Mouse (Mus musculus) limb, embryonic 15.5 days (tissue): ENCODE results near the gene Trub2. TPM values are rescaled to one million over a fixed set of nuclear protein-coding genes. Genes with fewer than 3 reads are reported as not detected.

Source experiments
- ATAC-seq: fragments of 200-750 bp; cut with Nextera tagmentation; 2 replicates; pipeline ENCODE4 v1.8.0; 2017; ENCODE audit warnings: low read depth, moderate TSS enrichment; ENCODE audit not compliant: insufficient number of reproducible peaks, low FRiP score, low TSS enrichment
- H3K27ac ChIP-seq: fragments of 300-500 bp; sonication (generic); 2 replicates; pipeline ENCODE4 v1.5.1; 2015; ENCODE audit warnings: moderate library complexity, mild to moderate bottlenecking, inconsistent platforms
- H3K27me3 ChIP-seq: fragments of 300-500 bp; sonication (generic); 2 replicates; pipeline ENCODE4 v1.6.1; 2015; ENCODE audit warnings: inconsistent platforms
- H3K36me3 ChIP-seq: fragments of 300-500 bp; sonication (generic); 2 replicates; pipeline ENCODE4 v1.6.1; 2015; ENCODE audit warnings: inconsistent platforms
- H3K4me1 ChIP-seq: fragments of 300-500 bp; sonication (generic); 2 replicates; pipeline ENCODE4 v1.6.1; 2015; ENCODE audit warnings: inconsistent platforms
- H3K4me2 ChIP-seq: fragments of 300-500 bp; sonication (generic); 2 replicates; pipeline ENCODE4 v1.6.1; 2015; ENCODE audit warnings: mild to moderate bottlenecking, inconsistent platforms
- H3K4me3 ChIP-seq: fragments of 300-500 bp; sonication (generic); 2 replicates; pipeline ENCODE4 v1.5.1; 2015; ENCODE audit warnings: mild to moderate bottlenecking, inconsistent platforms
- H3K9ac ChIP-seq: fragments of 300-500 bp; sonication (generic); 2 replicates; pipeline ENCODE4 v1.6.1; 2015; ENCODE audit warnings: inconsistent platforms
- H3K9me3 ChIP-seq: fragments of 300-500 bp; sonication (generic); 2 replicates; pipeline ENCODE4 v1.6.1; 2016; ENCODE audit warnings: inconsistent platforms
- WGBS: fragments of 180-500 bp; shearing (Covaris S2); methylation state at CpG from one replicate; pipeline ENCODE4 v1.1.7; 2015; 5-methylcytosine and 5-hydroxymethylcytosine counted together
- polyA plus RNA-seq: library from polyadenylated mRNA; unstranded; fragments of >200 nt; fragmentation: Nextera tagmentation; extraction: Ambion mirVana; gene quantifications from 2 replicates; pipeline ENCODE4 v1.2.1, GENCODE M21; 2015

Gene Trub2
- polyA plus RNA-seq, 1 experiment from 2014 or later: 33.9 TPM

DNA sequence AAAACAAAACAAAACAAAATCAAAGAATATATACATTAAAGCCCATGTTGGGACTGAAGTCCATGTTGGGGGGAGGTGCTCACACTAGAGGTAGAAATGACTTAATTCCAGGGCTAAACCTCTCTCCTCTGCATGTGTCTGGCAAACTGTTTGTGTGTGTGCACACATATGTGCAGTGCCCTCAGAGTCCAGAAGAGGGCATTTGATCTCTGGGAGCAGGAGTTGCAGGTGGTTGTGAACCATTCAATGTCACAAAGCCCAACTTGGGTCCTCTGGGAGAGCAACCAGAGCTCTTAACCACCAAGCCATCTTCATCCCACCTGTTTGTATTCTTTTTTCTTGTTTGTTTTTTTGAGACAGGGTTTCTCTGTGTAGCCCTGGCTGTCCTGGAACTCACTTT lies 18.1 kb downstream of the Trub2 start:
- H3K27me3 ChIP-seq: no peaks in the 10 kb centered on the region
- ATAC-seq: no peak
- H3K36me3 ChIP-seq: peaks cover 17% of the 10 kb centered on the region
- H3K4me3 ChIP-seq: no peak overlapping the region
- H3K27ac ChIP-seq: no peak overlapping the region
- no peak overlapping the region for H3K9ac ChIP-seq
- H3K9me3 ChIP-seq: no peaks in the 10 kb centered on the region
- peaks cover 3% of the 10 kb centered on the region; the same call in 1 of the 2 replicates for H3K4me1 ChIP-seq
- H3K4me2 ChIP-seq: no peak overlapping the region

DNA sequence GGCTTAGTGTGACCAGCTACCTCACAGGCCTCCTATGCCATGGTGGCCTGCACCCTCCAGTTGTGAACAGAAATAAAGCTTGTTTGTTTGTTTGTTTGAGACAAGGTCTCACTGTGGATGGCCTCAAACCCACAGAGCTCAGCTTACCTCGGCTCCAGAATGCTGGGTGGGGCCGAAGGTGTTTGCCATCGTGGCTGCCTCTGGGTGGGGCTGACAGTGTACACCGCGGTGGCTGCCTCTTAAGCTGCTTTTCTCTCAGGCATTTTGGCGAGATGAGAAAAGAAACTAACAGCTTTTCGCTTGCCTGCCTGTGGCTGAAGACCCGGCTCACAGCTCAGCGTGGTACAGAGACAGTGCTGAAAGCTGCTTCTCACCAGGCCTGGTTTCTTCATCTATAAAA lies 19.4 kb downstream of the Trub2 start:
- H3K4me1 ChIP-seq: peaks cover 3% of the 10 kb centered on the region; the same call in 1 of the 2 replicates
- no peak overlapping the region for H3K9ac ChIP-seq
- no peak overlapping the region for H3K4me2 ChIP-seq
- H3K36me3 ChIP-seq: peaks cover 11% of the 10 kb centered on the region
- no peak overlapping the region for H3K27ac ChIP-seq
- no peaks in the 10 kb centered on the region for H3K27me3 ChIP-seq
- H3K4me3 ChIP-seq: no peak overlapping the region
- ATAC-seq: no peak
- 55% methylated on average over 9 of the region's 9 CpGs for WGBS
- no peaks in the 10 kb centered on the region for H3K9me3 ChIP-seq

DNA sequence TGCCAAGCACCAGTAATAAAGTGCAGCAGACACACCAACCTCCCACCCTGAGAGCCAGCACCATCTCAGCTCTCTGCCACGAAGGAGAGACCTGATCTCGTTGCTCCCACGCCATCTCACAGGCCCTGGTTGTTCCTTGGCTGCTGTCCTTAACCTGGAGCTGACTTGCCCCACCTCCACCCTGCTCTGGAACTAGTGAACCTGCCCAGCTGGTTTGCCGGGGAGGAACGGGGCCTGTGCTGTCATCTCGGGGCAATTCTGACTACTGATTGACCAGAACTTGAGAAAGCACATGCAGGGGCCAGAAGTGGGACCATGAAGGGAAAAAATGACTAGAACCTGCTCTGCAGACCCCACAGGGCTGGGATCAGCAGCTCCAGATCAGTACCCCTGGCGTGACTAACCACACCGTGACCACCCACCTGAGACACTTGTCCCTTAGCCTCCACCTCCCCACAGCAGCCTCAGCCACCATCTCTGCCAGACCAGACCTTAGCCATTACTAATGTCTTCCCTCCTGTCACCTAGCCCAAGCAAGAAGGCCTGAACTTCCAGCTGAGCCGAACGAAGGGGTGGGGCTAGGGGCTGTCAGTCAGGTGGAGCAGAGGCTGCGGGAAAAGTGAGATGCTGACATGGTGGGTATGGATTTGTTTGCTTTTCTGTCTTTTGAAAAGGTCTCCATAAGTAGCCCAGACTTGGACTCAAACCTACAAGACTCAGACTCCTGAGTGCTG lies 20.2 kb downstream of the Trub2 start:
- 57% methylated on average over 11 of the region's 11 CpGs for WGBS

DNA sequence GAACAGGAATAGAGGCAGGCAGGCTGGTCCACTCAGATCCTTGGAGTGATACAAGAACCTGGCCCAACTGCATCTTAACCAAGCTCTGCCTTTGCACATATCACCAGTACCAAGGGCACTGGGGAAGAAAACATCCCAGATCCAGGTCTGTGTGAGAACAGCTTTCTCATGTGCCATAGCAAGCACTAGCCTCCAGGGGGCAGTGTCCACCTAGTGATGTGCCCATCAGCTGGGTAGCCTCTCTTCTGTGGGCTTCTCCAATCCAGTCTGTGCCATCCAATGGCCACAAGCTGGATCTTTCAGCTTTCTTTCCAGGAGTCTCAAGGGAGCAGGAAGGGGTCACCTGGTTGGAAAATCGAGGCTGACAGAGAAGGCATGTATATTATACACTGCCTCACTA lies 23.5 kb downstream of the Trub2 start:
- H3K9me3 ChIP-seq: no peaks in the 10 kb centered on the region
- WGBS: 4% methylated on average over 1 of the region's 1 CpGs
- no peak overlapping the region for H3K27ac ChIP-seq
- H3K4me2 ChIP-seq: no peak overlapping the region
- H3K4me1 ChIP-seq: peaks cover 3% of the 10 kb centered on the region; the same call in 1 of the 2 replicates
- H3K4me3 ChIP-seq: no peak overlapping the region
- no peak overlapping the region for H3K9ac ChIP-seq
- H3K36me3 ChIP-seq: no peaks in the 10 kb centered on the region
- no peak for ATAC-seq
- H3K27me3 ChIP-seq: no peaks in the 10 kb centered on the region

More for the DNA sequence above, 20.2 kb downstream of the Trub2 start:
- peak overlapping the region; percentile 59; the same call in 1 of the 2 replicates for H3K27ac ChIP-seq
- H3K36me3 ChIP-seq: peaks cover 4% of the 10 kb centered on the region; the same call in 1 of the 2 replicates
- ATAC-seq: no peak
- peaks cover 3% of the 10 kb centered on the region; the same call in 1 of the 2 replicates for H3K4me1 ChIP-seq
- H3K4me2 ChIP-seq: no peak overlapping the region
- H3K9ac ChIP-seq: no peak overlapping the region
- no peak overlapping the region for H3K4me3 ChIP-seq
- no peaks in the 10 kb centered on the region for H3K9me3 ChIP-seq
- no peaks in the 10 kb centered on the region for H3K27me3 ChIP-seq

DNA sequence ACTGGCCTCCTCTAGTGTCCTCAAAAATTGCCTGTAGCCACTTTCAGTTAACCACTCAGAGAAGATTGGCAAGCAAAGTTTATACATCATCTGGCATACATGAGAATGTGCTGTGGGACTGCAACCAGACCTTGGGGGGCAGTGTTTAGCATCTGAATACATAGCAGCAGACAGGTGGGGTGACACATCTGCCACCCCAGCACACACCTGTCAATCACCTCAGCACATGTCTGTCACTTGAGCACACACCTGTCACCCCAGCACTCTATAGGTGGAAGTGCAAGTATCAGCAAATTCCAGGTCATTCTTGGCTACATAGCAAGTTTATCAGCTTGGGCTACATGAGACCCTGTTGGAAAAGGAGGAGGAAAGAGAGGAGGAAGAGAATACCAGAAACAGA lies 32.6 kb downstream of the Trub2 start:
- Histone ChIP-seq H3K4me2 (no peak overlapping the region), H3K36me3 (no peaks in the 10 kb centered on the region), H3K4me1 (peaks cover 10% of the 10 kb centered on the region; the same call in 1 of the 2 replicates), H3K27me3 (peaks cover 32% of the 10 kb centered on the region), H3K9me3 (no peaks in the 10 kb centered on the region), H3K9ac (no peak overlapping the region), H3K4me3 (no peak overlapping the region), H3K27ac (no peak overlapping the region)
- ATAC-seq: no peak

DNA sequence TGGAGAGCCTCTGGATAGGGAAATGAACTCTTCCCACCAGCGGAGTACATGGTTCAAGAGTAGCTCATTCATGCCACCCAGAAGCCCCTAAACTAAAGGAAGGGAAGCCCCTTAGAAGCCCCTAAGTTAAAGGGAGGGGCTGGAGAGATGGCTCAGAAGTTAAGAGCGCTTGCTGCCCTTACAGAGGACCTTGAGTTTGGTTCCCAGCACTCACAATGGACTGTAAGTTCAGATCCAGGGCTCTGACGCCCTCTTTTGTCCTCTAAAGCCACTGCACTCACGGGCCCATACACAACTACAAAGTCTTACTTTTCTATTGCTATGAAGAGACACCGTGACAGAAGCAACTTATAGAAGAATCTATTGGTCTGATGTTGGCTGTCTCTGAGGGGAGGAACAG lies 35.9 kb downstream of the Trub2 start:
- WGBS: 85% methylated on average over 5 of the region's 5 CpGs
- no peak overlapping the region for H3K9ac ChIP-seq
- no peak for ATAC-seq
- H3K4me2 ChIP-seq: no peak overlapping the region
- no peak overlapping the region for H3K27ac ChIP-seq
- no peaks in the 10 kb centered on the region for H3K9me3 ChIP-seq
- H3K27me3 ChIP-seq: peaks cover 57% of the 10 kb centered on the region
- H3K4me3 ChIP-seq: no peak overlapping the region
- no peaks in the 10 kb centered on the region for H3K36me3 ChIP-seq
- H3K4me1 ChIP-seq: peaks cover 13% of the 10 kb centered on the region

DNA sequence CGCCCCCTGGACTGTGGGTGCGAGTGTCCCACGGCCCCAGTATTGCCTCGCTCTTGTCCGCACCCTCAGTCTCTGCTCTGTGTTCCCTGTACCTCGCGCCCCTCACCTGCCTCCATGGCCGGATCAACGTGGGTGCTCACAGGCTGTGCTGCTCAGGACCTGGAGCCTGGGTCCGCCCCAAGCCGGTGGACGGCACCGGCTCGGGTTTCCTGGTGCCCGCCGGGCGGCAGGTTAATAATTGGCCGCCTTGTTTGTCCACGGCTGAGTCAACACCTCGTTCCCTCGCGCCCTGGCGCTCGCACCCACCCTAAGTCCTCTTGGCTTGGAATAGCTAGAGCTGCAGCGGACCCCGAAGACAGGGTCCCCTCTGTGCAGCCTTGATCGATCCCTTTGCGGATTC lies 36.8 kb downstream of the Trub2 start, which contains the start of gene Gm13420:
Gene Gm13420, minus strand, starts transcription at position 189 of the 400 bp plus-strand sequence.
- H3K4me2 ChIP-seq: peak within 1 kb of the TSS; percentile 6; the same call in 1 of the 2 replicates
- peaks cover 66% of the 10 kb centered on the region for H3K27me3 ChIP-seq
- WGBS: 5% methylated on average over 28 of the region's 28 CpGs
- no peak within 1 kb of the TSS for H3K9ac ChIP-seq
- H3K36me3 ChIP-seq: no peaks in the 10 kb centered on the region
- H3K4me3 ChIP-seq: no peak within 1 kb of the TSS
- no peak within 1 kb of the TSS for H3K27ac ChIP-seq
- H3K4me1 ChIP-seq: peaks cover 18% of the 10 kb centered on the region
- ATAC-seq: peak; percentile 38; the same call in 1 of the 2 replicates
- no peaks in the 10 kb centered on the region for H3K9me3 ChIP-seq

DNA sequence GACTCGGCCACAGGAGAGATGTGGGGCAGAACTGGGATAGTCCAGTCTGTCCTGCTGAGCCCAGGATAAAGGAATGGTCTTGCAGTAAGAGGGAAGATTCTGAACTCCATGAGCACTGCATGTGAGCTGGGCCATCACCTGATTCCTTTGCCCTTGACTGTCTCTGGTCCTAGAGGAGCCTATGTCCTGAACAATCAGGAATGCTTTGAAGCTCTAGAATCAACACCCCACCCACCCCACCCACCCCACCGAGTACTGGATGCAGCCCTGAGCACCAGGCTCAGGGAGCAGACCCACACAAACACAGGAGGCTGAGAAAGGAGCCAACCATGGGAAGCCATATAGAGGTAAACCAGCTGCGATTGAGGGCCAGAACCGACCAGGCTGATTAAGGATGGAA lies 39.8 kb downstream of the Trub2 start:
- Histone ChIP-seq H3K4me1 (peaks cover 18% of the 10 kb centered on the region), H3K9me3 (no peaks in the 10 kb centered on the region), H3K27me3 (peaks cover 75% of the 10 kb centered on the region), H3K4me3 (no peak overlapping the region), H3K9ac (no peak overlapping the region), H3K4me2 (no peak overlapping the region), H3K36me3 (no peaks in the 10 kb centered on the region), H3K27ac (no peak overlapping the region)
- no peak for ATAC-seq
- 78% methylated on average over 4 of the region's 4 CpGs for WGBS

DNA sequence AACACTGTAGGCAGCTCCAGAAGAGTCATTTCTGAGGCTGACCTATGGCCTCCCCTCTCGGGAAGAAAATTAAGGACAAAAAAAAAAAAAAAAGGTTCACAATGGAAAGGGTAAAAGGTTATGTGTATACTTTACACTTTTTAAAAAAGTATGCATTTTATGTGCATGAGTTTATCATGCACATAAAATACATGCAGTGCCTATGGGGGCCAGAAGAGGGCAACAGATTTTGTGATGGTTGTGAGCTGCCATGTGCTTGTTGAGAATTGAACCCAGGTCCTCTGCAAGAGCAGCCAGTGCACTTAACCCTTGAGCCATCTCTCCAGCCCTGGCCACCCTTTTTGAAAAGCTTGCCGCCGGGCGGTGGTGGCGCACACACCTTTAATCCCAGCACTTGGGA lies 40.5 kb downstream of the Trub2 start:
- H3K27me3 ChIP-seq: peaks cover 69% of the 10 kb centered on the region
- no peak for ATAC-seq
- peak overlapping the region; percentile 62; the same call in 1 of the 2 replicates for H3K4me2 ChIP-seq
- no peaks in the 10 kb centered on the region for H3K9me3 ChIP-seq
- no peak overlapping the region for H3K27ac ChIP-seq
- H3K4me1 ChIP-seq: peaks cover 18% of the 10 kb centered on the region
- WGBS: 42% methylated on average over 5 of the region's 5 CpGs
- H3K36me3 ChIP-seq: no peaks in the 10 kb centered on the region
- no peak overlapping the region for H3K4me3 ChIP-seq
- no peak overlapping the region for H3K9ac ChIP-seq

DNA sequence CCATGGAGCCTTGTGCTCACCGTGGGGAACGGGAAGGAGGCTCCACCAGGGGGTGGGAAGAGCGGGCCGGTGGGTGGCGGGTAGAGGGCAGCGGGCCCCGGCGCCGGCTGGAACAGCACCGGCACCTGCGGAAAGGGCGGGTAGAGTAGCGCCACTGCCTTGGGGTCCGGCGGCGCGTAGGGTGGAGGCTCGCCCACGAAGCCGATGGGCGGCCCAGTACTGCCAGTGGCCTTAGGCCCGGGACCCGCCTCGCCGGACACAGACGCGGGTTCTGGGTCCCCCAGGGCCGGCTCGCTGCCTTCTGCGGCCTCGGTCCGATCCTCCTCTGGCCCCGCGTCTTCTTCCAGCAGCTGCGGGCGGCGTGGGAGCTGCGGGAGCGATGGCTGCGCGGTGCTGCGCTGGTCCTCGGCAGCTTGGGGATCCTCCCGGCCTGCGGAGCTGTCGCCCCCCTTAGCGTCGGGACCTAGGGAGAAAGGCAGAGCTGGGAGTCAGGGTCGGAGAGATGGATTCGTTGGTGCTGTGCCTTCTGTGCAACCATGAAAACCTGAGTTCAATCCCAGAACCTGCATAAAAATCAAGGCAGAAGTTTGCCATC lies 41.0 kb downstream of the Trub2 start:
- peaks cover 63% of the 10 kb centered on the region for H3K27me3 ChIP-seq
- no peaks in the 10 kb centered on the region for H3K9me3 ChIP-seq
- peak overlapping the region; percentile 28; the same call in 1 of the 2 replicates for H3K9ac ChIP-seq
- H3K27ac ChIP-seq: no peak overlapping the region
- H3K4me3 ChIP-seq: peak overlapping the region; percentile 36
- H3K4me2 ChIP-seq: peak overlapping the region; percentile 62
- H3K4me1 ChIP-seq: peaks cover 18% of the 10 kb centered on the region
- WGBS: 2% methylated on average over 50 of the region's 50 CpGs
- no peak for ATAC-seq
- no peaks in the 10 kb centered on the region for H3K36me3 ChIP-seq

DNA sequence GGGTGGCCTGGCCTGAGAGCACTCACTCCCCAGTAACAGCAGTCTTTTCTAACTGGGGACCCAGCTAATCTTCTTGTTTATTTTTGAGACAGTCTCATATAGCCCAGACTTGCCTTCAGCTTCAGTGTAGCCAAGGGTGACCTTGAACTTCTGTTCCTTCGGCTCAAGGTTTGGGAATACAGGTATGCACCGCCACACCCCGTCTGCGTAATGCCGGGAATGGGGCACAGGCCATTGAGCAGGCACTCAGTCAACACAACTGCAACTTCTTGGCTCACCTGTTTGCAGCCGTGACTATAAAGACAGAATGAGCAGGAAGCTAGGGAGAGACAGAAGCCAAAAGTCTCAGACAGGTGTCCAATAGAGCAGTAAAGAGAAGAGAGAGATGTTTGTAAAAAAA lies 44.0 kb downstream of the Trub2 start:
- Histone ChIP-seq H3K4me1 (peaks cover 8% of the 10 kb centered on the region), H3K27ac (no peak overlapping the region), H3K4me3 (no peak overlapping the region), H3K9ac (no peak overlapping the region), H3K4me2 (no peak overlapping the region), H3K9me3 (no peaks in the 10 kb centered on the region), H3K36me3 (peaks cover 11% of the 10 kb centered on the region), H3K27me3 (peaks cover 39% of the 10 kb centered on the region)
- ATAC-seq: no peak
- WGBS: 90% methylated on average over 6 of the region's 6 CpGs

DNA sequence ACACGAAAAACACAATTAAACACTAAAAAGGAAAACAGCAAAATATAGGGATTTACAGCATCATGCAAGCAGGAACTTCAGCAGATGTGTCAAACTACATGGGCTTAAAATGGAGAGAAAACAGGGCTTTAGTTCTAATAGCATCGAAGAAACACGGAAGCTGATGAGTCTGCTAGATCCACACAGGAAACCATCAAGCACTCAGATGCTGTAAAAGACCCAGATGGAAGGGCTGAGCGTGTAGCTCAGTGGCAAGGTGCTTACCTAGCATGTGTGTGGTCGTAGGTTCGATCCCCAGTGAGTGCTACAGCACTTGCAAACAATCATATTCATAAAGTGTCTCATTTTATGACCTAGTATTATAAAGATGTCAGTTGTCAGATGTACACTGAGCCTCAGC lies 47.1 kb downstream of the Trub2 start:
- Histone ChIP-seq H3K4me1 (no peaks in the 10 kb centered on the region), H3K27me3 (peaks cover 11% of the 10 kb centered on the region), H3K9me3 (no peaks in the 10 kb centered on the region), H3K4me3 (no peak overlapping the region), H3K9ac (no peak overlapping the region), H3K27ac (no peak overlapping the region), H3K4me2 (no peak overlapping the region), H3K36me3 (peaks cover 42% of the 10 kb centered on the region)
- 88% methylated on average over 6 of the region's 6 CpGs for WGBS
- no peak for ATAC-seq
